Mouse (Mus musculus) small intestine, adult 2 months (tissue): ENCODE results near the gene Hmgb1. TPM values are rescaled to one million over a fixed set of nuclear protein-coding genes. Genes with fewer than 3 reads are reported as not detected.

Experiments
- H3K27ac ChIP-seq: fragments of 200-500 bp; 2 replicates; pipeline ENCODE4 v1.5.1; 2012; ENCODE audit warnings: low read depth, low read length, control low read depth, inconsistent platforms; ENCODE audit not compliant: insufficient read depth
- H3K27me3 ChIP-seq: fragments of 200-500 bp; 2 replicates; pipeline ENCODE4 v1.6.1; 2012; ENCODE audit warnings: mild to moderate bottlenecking, moderate library complexity, low read length, inconsistent platforms; ENCODE audit not compliant: control insufficient read depth, insufficient read depth
- H3K36me3 ChIP-seq: fragments of 200-500 bp; 2 replicates; pipeline ENCODE4 v1.6.1; 2012; ENCODE audit warnings: mild to moderate bottlenecking, low read length, control low read depth, inconsistent platforms; ENCODE audit not compliant: control insufficient read depth, insufficient read depth
- H3K4me1 ChIP-seq: fragments of 200-500 bp; 2 replicates; pipeline ENCODE4 v1.6.1; 2012; ENCODE audit warnings: low read length, inconsistent platforms, mixed read lengths; ENCODE audit not compliant: control insufficient read depth, insufficient read depth, insufficient read length
- H3K4me3 ChIP-seq: fragments of 200-500 bp; 2 replicates; pipeline ENCODE4 v1.5.1; 2012; ENCODE audit warnings: low read depth, mild to moderate bottlenecking, control low read depth, inconsistent platforms, low read length, moderate library complexity
- CTCF ChIP-seq: fragments of 200-500 bp; IDR thresholded peaks from 2 replicates; pipeline ENCODE4 v1.5.1; 2012; ENCODE audit warnings: low read depth, mild to moderate bottlenecking, control low read depth, inconsistent platforms, low read length, moderate library complexity, mixed read lengths; ENCODE audit not compliant: insufficient replicate concordance, insufficient read length; ENCODE audit errors: extremely low read depth
- POLR2A ChIP-seq: fragments of 200-500 bp; IDR thresholded peaks from 2 replicates; pipeline ENCODE4 v1.6.1; 2012; ENCODE audit warnings: low read depth, mild to moderate bottlenecking, control low read depth, inconsistent platforms, low read length, moderate library complexity
- WGBS: fragments of 180-500 bp; shearing (Covaris S2); methylation state at CpG from one replicate; pipeline ENCODE4 v1.1.7; 2018; 5-methylcytosine and 5-hydroxymethylcytosine counted together
- polyA plus RNA-seq: library from polyadenylated mRNA; depleted of rRNA; stranded (reverse); fragments of >200 nt; gene quantifications from 2 replicates; pipeline ENCODE4 v1.2.3, GENCODE M21; 2012

Gene Hmgb1
- polyA plus RNA-seq, 1 experiment, result 5.2 TPM

DNA sequence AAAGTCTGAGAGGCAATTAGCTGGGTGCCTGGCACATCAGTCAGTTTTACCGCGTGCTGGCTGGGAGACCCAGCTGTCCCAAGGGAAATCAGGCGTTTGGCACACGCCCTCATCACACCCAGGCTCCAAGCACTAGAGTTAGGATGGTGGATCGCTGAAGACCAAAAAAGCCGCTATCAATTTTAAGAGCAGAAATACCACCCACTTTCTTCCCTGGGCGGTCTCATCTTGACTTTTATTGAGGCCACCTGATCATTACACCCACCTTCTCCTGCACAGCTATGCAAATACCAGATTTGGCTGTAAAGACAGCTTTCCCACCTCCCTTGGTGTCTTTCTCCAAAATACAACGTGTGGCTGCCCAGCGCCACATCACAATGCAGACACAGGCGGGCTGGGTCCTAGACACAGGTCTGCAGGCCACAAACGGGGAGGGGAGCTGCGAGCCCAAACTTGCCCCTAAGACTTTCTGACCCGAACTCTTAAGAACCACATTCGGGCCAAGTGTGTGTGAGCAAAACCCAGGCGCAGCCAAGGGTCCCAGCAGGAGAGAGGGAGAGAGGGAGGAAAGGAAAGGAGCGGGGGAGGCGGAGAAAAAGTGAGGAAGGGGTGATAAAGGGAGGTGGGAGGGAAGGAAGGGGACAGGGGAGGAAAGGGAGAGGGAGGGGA is 169.6 kb downstream of the Hmgb1 start:
- Histone ChIP-seq H3K4me1 (peaks cover 6% of the 10 kb centered on the region; the same call in 1 of the 2 replicates), H3K27me3 (no peaks in the 10 kb centered on the region), H3K27ac (no peak overlapping the region), H3K4me3 (peak overlapping the region; percentile 75), H3K36me3 (no peaks in the 10 kb centered on the region)
- no peak for TF ChIP-seq POLR2A
- TF ChIP-seq CTCF, result no peak
- 25% methylated on average over 17 of the region's 17 CpGs for WGBS

GRCm38 (mm10) chr5:149013817-149014508 is 170.3 kb downstream of the Hmgb1 start:
- peaks cover 6% of the 10 kb centered on the region; the same call in 1 of the 2 replicates for H3K4me1 ChIP-seq
- no peak overlapping the region for H3K27ac ChIP-seq
- H3K36me3 ChIP-seq, result no peaks in the 10 kb centered on the region
- WGBS, result 58% methylated on average over 7 of the region's 7 CpGs
- no peaks in the 10 kb centered on the region for H3K27me3 ChIP-seq
- no peak for TF ChIP-seq POLR2A
- no peak for TF ChIP-seq CTCF
- no peak overlapping the region for H3K4me3 ChIP-seq

GRCm38 (mm10) chr5:149009111-149009510 is 175.2 kb downstream of the Hmgb1 start:
- 70% methylated on average over 3 of the region's 3 CpGs for WGBS
- H3K4me3 ChIP-seq, result no peak overlapping the region
- no peak for TF ChIP-seq CTCF

GRCm38 (mm10) chr5:149007295-149007646 is 177.0 kb downstream of the Hmgb1 start:
- H3K4me1 ChIP-seq, result peaks cover 4% of the 10 kb centered on the region; the same call in 1 of the 2 replicates
- H3K27ac ChIP-seq, result 0 out of 2 replicates have a peak overlapping the region, but pooled peaks have one; percentile 8
- no peaks in the 10 kb centered on the region for H3K27me3 ChIP-seq
- H3K4me3 ChIP-seq, result no peak overlapping the region
- 15% methylated on average over 5 of the region's 5 CpGs for WGBS
- H3K36me3 ChIP-seq, result no peaks in the 10 kb centered on the region
- TF ChIP-seq POLR2A (no peak), CTCF (no peak)

More at GRCm38 (mm10) chr5:149009111-149009510, 175.2 kb downstream of the Hmgb1 start:
- H3K27ac ChIP-seq, result no peak overlapping the region
- H3K36me3 ChIP-seq, result no peaks in the 10 kb centered on the region
- H3K27me3 ChIP-seq, result no peaks in the 10 kb centered on the region
- peaks cover 4% of the 10 kb centered on the region; the same call in 1 of the 2 replicates for H3K4me1 ChIP-seq

GRCm38 (mm10) chr5:149006362-149007294 is 177.7 kb downstream of the Hmgb1 start:
- Histone ChIP-seq H3K27me3 (no peaks in the 10 kb centered on the region), H3K36me3 (no peaks in the 10 kb centered on the region), H3K4me3 (peak overlapping the region; percentile 42), H3K27ac (peak overlapping the region; percentile 18; the same call in 1 of the 2 replicates), H3K4me1 (peaks cover 4% of the 10 kb centered on the region; the same call in 1 of the 2 replicates)
- no peak for TF ChIP-seq POLR2A
- TF ChIP-seq CTCF, result peak; percentile 96
- 8% methylated on average over 26 of the region's 26 CpGs for WGBS

DNA sequence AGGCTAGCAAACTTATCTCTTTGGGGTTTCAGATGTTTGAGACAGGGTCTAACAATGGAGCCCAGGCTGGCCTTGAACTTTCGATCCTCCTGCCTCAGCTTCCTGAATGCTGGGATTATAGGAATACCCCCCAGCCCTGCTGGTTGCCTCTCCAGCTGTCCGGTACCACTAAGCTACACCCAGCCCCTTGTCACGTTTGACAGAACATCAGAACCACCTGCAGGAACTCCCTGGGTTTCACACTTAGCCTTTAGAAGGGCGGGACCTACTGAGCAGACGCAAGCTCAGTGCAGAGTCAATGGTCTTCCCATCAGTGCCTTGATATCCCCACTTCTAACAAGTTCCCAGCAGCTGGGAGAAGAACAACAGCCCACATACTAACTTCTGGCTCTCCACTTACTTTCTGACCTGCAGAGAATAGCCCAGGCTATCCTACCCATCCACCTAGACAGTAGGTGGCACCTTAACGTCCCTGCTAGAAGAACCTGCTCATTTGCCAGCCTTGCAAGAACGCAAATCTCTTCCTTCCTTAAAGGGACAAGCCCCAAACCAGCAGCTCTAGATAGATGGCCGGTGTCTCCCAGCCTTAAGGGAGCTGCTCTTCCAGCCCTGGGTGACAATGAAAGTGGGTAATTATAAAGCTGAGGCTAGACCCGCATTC is 178.5 kb downstream of the Hmgb1 start:
- Histone ChIP-seq H3K36me3 (no peaks in the 10 kb centered on the region), H3K27me3 (no peaks in the 10 kb centered on the region), H3K27ac (no peak overlapping the region), H3K4me3 (peak overlapping the region; percentile 7; the same call in 1 of the 2 replicates), H3K4me1 (peaks cover 4% of the 10 kb centered on the region; the same call in 1 of the 2 replicates)
- WGBS, result 41% methylated on average over 9 of the region's 9 CpGs
- TF ChIP-seq CTCF (no peak), POLR2A (no peak)

- H3K27me3 ChIP-seq, result no peaks in the 10 kb centered on the region
- H3K36me3 ChIP-seq, result no peaks in the 10 kb centered on the region
- H3K4me1 ChIP-seq, result peaks cover 4% of the 10 kb centered on the region; the same call in 1 of the 2 replicates
- no peak overlapping the region for H3K4me3 ChIP-seq
- H3K27ac ChIP-seq, result no peak overlapping the region
- TF ChIP-seq POLR2A (no peak), CTCF (no peak)
- 63% methylated on average over 9 of the region's 9 CpGs for whole genome bisulfite sequencing
These were observed 179.2 kb downstream of the Hmgb1 start for GRCm38 (mm10) chr5:149005083-149005482.
